Mouse (Mus musculus) neural tube, embryonic 10.5 days (tissue): ENCODE measurements around the gene Cnr2.

Experiments used
- DNase-seq: peaks from one replicate; pipeline ENCODE4 v3.0.0-alpha.2; 2017; ENCODE audit warnings: low spot score; ENCODE audit errors: extremely low spot score

The Cnr2 gene

GRCm38 (mm10) chr4:135895071-135895571, at the start of gene Cnr2:
Cnr2 (plus strand) TSS chr4:135895394.
- no peak for DNase-seq

DNA sequence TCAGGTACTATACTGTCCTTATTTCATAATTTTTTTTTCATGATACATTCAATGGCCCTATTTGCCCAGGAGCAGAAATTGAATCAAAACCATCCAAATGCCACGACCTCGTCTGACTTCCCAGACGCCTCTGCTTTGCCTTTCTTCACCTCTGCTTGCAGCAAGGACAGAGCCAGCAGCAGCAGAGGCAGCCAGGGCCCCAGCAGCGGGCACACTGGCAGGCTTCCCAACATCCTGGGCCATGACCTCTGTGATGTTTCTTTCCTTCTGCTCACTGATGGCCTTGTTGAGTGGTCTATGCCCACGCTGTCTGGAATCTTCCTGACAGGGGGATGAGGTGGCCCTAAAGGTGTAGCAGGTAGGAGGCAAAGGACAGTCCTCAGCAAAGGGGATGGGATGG, 47.6 kb upstream of the Cnr2 start:
- DNase-seq, result no peak

DNA sequence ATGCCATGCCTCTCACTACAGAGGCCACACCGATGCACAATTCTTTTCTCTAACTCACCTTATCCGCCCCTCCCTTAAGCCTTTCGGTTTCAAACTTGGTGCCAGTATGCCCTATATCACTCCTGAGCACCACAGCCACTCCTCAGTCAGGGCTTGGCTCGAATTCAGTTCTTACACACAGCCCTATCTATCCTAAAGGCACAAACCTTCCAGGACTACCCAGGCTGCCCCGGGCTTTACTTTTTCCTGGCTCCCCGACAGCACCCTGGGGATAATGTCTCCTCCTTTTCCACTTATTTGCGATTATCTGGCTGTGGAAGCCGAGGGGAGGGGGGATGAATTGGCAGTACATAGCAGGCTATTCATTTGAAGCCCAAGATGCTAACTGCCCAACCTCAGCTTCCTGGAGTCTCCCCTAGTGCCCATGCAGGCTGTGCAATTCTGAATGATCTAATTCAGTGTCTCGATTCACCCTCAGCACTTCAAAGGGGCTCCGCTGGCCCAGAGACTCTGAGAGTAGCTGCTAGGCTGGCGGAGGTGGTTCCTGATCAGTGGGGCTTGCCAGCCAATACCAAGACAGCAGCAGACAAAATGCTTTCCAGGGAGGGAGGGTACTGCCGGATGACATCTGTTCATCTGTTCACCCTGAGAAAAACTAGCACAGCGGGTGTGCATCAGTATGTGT, 44.6 kb upstream of the Cnr2 start:
- no peak for DNase-seq

DNA sequence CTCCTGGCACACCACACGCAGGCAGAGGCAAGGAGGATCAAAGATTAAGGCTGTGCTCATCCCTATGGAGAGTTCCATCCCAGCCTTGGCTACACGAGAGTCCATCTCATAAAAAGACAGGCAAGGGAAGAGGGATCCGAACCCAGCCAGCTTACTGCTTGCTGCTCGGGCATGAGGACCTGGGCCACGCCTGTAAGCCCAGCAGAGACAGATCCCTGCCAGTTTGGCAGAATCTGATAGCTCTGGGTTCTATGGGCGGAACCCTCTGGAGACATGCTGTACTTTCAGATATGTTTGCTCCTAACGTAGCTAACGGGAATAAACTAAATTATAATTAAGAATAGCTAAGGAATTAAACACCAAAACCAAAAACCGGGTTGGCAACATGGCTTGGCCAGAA, 43.3 kb upstream of the Cnr2 start:
- no peak for DNase-seq

GRCm38 (mm10) chr4:135853987-135854546, 41.1 kb upstream of the Cnr2 start:
- DNase-seq, result peak; percentile 11

DNA sequence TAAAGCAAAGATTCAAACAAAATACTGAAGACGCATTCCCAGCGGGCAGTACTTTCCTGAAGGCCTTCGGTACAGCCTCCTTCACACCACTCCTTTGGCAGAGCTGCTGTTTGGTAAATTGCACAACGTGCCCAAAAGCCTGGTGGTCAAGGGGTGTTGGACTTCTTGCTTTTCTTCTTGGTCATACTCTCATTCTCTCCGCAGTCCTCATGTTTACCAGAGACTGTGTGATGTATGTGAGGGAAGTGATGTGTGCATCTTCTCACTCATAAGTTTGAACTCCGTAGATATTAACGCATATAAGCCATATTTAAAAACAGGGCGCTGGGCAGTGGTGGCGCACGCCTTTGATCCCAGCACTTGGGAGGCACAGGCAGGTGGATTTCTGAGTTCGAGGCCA, 40.6 kb upstream of the Cnr2 start:
- DNase-seq, result peak; percentile 31

DNA sequence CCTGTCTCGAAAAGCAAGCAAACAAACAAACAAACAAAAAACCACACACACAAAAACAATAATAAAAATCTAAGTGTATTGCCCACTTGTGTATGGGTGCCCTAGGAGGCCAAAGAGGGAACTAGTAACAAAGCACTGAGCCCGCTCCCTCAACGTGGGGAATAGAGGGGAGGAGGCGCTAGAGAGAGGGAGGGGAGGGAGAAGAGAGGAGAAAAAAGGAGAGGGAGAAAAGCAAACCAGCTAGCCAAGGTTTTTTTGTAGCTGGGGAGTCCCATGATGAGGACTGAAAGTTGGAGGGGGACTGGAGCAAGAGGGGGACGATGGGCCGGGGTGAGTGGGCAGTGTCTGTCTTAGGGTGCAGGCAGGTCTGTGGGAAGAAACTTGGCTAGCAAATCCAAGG, 40.1 kb upstream of the Cnr2 start:
- no peak for DNase-seq

- DNase-seq, result peak; percentile 98
These were observed 39.5 kb upstream of the Cnr2 start, which contains the start of gene Srsf10 for GRCm38 (mm10) chr4:135855536-135856222. Srsf10 (plus strand) TSS chr4:135855747.

- peak; percentile 83 for DNase-seq
These were observed 38.7 kb upstream of the Cnr2 start for GRCm38 (mm10) chr4:135856223-135857091.

DNA sequence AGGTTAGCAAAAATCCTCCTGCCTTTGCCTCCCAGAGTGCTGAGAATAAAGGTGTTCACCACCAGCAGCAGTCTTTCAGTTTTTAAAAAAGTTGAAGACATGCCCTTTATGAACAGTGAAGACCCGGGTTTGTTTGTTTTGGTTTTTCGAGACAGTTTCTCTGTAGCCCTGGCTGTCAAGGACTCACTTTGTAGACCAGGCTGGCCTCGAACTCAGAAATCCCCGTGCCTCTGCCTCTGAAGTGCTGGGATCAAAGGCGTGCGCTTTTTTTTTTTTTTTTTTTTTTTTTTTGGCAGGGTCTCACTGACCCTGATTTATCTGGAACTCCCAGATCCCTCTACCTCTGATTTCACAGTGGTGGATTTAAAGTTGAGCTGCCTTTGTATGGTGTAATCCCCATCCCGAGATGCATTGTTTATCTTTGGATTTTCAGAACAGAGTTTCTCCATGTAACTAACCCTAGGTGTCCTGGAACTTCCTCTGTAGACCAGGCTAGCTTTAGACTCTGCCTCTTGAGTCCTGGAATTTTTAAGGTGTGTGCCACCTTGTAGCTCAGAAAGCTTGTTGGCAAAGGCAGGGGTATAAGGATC, 37.5 kb upstream of the Cnr2 start:
- DNase-seq, result peak; percentile 21

GRCm38 (mm10) chr4:135868996-135869395, 26.2 kb upstream of the Cnr2 start:
- no peak for DNase-seq

- no peak for DNase-seq
These were observed 24.8 kb upstream of the Cnr2 start for GRCm38 (mm10) chr4:135870227-135871023.

DNA sequence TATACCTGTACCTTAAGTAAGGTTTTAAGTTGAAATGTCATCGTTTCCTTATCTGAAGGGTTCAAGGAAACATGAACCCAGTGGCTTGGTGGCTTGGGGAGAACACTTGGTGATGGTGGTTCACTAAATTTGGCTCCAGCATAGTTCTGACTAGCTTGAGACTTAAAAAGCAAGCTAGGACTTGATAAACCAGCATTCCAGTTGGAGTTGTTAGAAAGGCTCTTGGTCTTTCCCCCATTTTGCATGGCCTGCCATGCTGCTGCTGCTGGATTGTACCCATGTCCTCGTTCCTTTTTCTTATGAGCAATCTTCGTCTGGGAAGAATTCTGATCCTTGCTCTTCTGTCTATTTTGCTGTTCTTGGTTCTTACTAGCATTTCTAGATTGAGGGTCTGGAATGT, 23.2 kb upstream of the Cnr2 start:
- peak; percentile 15 for DNase-seq

DNA sequence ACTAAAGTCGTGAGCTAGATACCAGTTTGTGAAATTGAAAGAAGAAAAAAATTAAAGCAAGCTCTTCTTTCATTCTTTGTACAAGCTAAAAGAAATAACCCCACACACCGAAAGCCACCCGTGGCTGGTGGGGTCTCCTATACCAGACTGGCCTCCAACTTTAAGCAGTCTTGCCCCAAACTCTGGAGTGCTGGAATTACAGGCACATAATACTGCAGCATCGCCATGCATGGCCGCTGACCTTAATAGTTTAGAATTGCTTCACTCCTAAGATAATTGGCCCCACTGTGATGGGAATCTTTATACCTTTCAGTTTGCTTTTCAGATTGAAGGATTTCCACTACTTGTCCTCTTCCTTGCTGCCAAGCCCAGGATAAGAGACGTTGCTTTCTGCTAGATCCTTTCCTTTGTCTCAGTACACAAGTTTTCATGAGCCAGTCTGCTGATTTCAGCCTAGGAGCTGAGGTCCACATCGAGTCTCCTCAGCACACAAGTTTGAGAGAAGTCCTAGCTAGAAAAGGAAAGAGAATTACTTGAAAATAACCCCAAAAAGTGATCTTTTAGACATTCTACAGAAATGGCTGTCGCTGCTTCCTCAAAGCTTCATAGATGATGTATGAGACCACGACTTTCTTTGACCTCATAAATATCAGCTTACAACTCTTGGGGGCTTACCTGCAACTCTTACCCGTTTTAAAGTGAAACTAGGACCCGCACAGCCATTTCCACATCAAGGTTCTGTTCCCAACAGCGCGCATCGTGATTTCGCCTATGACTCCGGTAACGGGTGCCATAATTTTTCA, 22.4 kb upstream of the Cnr2 start:
- DNase-seq, result peak; percentile 51

DNA sequence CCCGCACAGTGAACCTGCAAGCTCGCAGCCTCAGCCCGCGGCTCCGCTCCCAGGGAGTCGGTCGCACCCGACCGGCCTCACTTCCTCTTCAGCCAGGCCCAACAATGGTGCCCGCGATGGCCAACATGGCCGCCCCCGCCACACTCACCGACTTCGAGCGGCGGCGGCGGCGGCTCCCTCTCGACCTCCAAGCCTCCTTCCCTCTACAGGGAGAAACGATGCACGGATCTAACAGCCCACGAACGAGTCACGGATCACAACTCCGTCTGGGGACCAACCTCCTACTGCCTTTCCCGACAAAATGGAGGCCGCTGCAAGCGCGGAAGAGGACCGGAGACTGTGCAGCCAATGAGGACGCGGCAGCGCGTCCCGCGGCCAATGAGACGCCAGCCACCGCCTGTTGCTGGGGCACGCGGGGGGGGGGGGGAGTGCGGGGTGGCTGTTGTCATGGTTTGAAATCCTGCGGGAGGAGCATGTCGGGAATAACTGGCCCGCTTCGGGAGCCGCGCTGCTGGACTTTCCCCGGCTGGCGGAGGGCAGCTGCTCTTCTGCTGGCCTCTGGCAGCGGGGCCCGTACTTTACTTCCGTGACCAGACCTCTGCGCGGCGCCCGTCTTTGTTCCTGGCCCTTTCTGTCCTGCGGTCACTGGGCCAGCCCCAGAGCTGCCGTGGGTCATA, 21.5 kb upstream of the Cnr2 start, which contains the start of gene Pnrc2:
Gene Pnrc2, minus strand, starts transcription at position 325 of the 677 bp plus-strand sequence.
- DNase-seq, result peak; percentile 98

DNA sequence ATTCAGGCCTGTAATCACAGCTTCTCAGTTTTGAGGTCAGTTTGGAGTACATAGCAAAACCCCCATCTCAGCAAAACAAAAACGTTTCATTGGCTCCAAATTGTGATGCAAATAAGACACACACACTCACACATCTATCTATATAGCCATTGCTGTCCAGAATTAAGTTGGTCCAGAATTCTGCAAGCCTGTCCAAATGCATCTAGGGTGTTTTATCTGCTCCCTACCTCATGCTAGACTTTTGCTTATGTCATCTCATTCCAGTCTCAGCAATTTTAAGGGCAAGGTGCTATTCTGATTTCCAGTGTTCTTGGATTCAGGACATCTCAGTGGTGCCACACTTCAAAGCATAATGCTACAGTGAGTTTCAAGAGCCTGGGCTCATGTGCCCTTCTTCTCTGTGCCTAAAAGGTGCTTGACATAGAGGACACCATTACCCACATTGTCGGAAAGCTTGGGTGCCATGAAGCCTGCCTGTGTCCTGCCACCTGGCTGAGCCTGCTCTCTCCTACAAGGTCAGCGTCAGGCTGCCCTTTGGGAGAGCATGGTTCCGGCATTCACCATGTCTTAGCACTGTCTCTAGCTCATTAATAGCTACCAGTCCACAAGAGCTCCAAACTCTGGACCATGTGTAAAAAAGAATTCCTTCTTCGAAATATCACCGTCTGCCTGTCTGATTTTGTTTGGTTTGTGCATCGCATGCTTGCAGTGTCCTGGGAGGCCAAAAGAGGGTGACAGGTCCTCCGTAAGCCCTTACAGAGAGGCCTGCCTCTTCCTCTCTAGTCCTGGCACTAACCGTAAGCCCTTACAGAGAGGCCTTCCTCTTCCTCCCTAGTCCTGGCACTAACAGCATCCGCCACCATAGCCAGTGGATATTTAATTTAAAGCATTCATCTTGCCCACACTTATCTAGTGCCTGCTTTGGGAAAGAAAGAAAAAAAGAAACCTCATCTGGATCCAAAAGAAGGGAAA, 20.3 kb upstream of the Cnr2 start:
- peak; percentile 23 for DNase-seq

- no peak for DNase-seq
These were observed 19.6 kb upstream of the Cnr2 start for GRCm38 (mm10) chr4:135875546-135875945.
